Mouse (Mus musculus) liver, embryonic 15.5 days (tissue): ENCODE measurements around the gene Gm3233. TPM values are rescaled to one million over a fixed set of nuclear protein-coding genes. Genes with fewer than 3 reads are reported as not detected.
"Not testable (repeated sequence)": the region's sequence is repeated elsewhere in the genome, so short reads cannot be mapped to it uniquely, and the experiment has no call there.

Experiments
- ATAC-seq: fragments of 200-750 bp; cut with Nextera tagmentation; 2 replicates; pipeline ENCODE4 v1.8.0; 2017; ENCODE audit warnings: moderate number of reproducible peaks, mild to moderate bottlenecking, moderate library complexity; ENCODE audit not compliant: insufficient read depth
- H3K27ac ChIP-seq: fragments of 300-500 bp; sonication (generic); replicated peaks from 2 replicates; pipeline ENCODE4 v1.5.1; 2015; ENCODE audit warnings: mild to moderate bottlenecking, inconsistent platforms
- H3K27me3 ChIP-seq: fragments of 300-500 bp; sonication (generic); 2 replicates; pipeline ENCODE4 v1.6.1; 2015; ENCODE audit warnings: mild to moderate bottlenecking, inconsistent platforms
- H3K36me3 ChIP-seq: fragments of 300-500 bp; sonication (generic); replicated peaks from 2 replicates; pipeline ENCODE4 v1.6.1; 2015; ENCODE audit warnings: moderate library complexity, mild to moderate bottlenecking, inconsistent platforms
- H3K4me1 ChIP-seq: fragments of 300-500 bp; sonication (generic); replicated peaks from 2 replicates; pipeline ENCODE4 v1.6.1; 2015; ENCODE audit warnings: inconsistent platforms
- H3K4me2 ChIP-seq: fragments of 300-500 bp; sonication (generic); 2 replicates; pipeline ENCODE4 v1.6.1; 2015; ENCODE audit warnings: moderate library complexity, mild to moderate bottlenecking, inconsistent platforms
- H3K4me3 ChIP-seq: fragments of 300-500 bp; sonication (generic); replicated peaks from 2 replicates; pipeline ENCODE4 v1.5.1; 2015; ENCODE audit warnings: mild to moderate bottlenecking, inconsistent platforms
- H3K9ac ChIP-seq: fragments of 300-500 bp; sonication (generic); 2 replicates; pipeline ENCODE4 v1.6.1; 2015; ENCODE audit warnings: moderate library complexity, mild to moderate bottlenecking, inconsistent platforms
- H3K9me3 ChIP-seq: fragments of 300-500 bp; sonication (generic); replicated peaks from 2 replicates; pipeline ENCODE4 v1.6.1; 2016; ENCODE audit warnings: inconsistent platforms
- WGBS: fragments of 180-500 bp; shearing (Covaris S2); methylation state at CpG from one replicate; pipeline ENCODE4 v1.1.7; 2015; ENCODE audit warnings: mixed read lengths; ENCODE audit not compliant: insufficient replicate concordance; 5-methylcytosine and 5-hydroxymethylcytosine counted together
- polyA plus RNA-seq: library from polyadenylated mRNA; unstranded; fragments of >200 nt; fragmentation: Nextera tagmentation; extraction: Ambion mirVana; gene quantifications from 2 replicates; pipeline ENCODE4 v1.2.1, GENCODE M21; 2015

Gene Gm3233
- polyA plus RNA-seq, 1 experiment from 2014 or later = not detected

DNA sequence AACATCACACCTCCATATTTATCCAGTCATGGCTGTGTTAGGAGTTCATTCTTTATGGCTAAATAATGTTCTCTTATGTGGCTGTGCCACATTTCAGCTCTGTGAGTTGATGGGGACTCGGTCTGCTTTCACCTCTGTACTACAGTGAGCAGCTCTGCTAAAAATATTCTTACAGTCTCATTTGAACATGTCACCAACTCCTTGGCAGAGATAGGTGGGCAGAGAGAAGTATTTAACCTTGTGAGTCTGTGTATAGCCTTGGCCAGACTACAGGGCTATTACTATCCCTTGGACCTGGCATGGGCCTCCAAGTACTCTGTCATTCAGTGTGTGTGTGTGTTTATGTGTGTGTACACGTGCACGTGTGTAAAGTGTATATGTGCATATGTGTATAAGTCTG, 12.7 kb upstream of the Gm3233 start:
- not testable (repeated sequence) for H3K4me3 ChIP-seq, H3K27ac ChIP-seq, H3K9ac ChIP-seq, H3K27me3 ChIP-seq, H3K36me3 ChIP-seq, ATAC-seq, H3K4me2 ChIP-seq, H3K4me1 ChIP-seq, H3K9me3 ChIP-seq
- WGBS = 65% methylated on average over 2 of the region's 3 CpGs

DNA sequence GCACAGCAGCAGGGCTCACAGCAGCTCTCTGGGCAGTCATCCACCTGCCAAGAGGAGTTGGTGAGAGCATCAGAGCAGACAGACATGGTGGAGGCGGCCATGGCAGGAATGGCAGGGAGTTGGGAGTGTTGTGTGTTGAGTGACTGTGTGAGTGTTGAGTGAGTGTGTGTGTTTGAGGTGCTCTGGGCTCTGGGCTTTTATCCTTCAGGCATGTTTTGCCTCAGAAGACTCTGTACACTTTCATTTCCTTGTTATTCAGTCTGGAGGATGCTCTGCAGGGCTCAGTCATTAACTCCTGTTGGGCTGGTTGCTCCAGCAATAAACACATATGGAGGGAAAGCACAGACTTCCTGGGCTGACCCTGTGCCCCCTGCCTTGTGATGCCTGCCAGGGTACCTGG, 11.7 kb upstream of the Gm3233 start, which contains the start of gene Gm3238:
TSS of gene Gm3238 (minus strand) at position 101 of the 400 bp plus-strand sequence.
- H3K4me1 ChIP-seq, H3K36me3 ChIP-seq, H3K9me3 ChIP-seq, H3K9ac ChIP-seq, H3K27ac ChIP-seq, H3K27me3 ChIP-seq, H3K4me2 ChIP-seq, H3K4me3 ChIP-seq, ATAC-seq: not testable (repeated sequence)
- no CpG with 5 or more reads among the region's 1 CpGs for WGBS

DNA sequence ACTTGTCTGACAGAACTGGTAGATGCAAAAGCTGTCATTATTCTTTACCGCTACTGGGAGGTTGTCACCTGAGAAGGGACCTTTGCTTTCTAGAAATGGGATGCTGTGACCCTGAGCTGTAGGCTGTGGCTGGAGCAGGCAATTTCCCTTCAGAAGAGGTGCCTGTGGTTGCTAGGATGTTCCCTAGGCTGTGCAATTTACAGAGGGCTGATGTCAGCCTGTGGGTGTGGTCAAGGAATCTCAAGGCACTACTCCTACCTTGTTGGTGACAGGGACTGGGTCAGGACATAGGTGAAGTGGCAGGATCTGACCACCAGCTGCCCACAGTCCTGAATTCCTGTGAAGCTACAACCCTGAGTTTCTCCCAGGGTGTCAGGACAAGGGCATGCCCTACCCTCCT, 10.2 kb upstream of the Gm3233 start:
- H3K36me3 ChIP-seq = no peaks in the 10 kb centered on the region
- ATAC-seq = no peak
- WGBS = 61% methylated on average over 1 of the region's 1 CpGs
- no peak overlapping the region for H3K4me2 ChIP-seq
- H3K27ac ChIP-seq = no peak overlapping the region
- H3K4me3 ChIP-seq = no peak overlapping the region
- H3K9ac ChIP-seq = no peak overlapping the region
- no peaks in the 10 kb centered on the region for H3K4me1 ChIP-seq
- no peaks in the 10 kb centered on the region for H3K9me3 ChIP-seq
- no peaks in the 10 kb centered on the region for H3K27me3 ChIP-seq

- ATAC-seq = no peak
- no peak overlapping the region for H3K9ac ChIP-seq
- H3K4me2 ChIP-seq = no peak overlapping the region
- H3K27ac ChIP-seq = no peak overlapping the region
- no peaks in the 10 kb centered on the region for H3K9me3 ChIP-seq
- no peaks in the 10 kb centered on the region for H3K27me3 ChIP-seq
- H3K4me3 ChIP-seq = no peak overlapping the region
- H3K36me3 ChIP-seq = no peaks in the 10 kb centered on the region
- H3K4me1 ChIP-seq = no peaks in the 10 kb centered on the region
Observed at GRCm38 (mm10) chr10:77753448-77753847, 6.0 kb downstream of the Gm3233 start.

GRCm38 (mm10) chr10:77752312-77752711, 7.2 kb downstream of the Gm3233 start:
- not testable (repeated sequence) for ATAC-seq
- 37% methylated on average over 3 of the region's 3 CpGs for WGBS

DNA sequence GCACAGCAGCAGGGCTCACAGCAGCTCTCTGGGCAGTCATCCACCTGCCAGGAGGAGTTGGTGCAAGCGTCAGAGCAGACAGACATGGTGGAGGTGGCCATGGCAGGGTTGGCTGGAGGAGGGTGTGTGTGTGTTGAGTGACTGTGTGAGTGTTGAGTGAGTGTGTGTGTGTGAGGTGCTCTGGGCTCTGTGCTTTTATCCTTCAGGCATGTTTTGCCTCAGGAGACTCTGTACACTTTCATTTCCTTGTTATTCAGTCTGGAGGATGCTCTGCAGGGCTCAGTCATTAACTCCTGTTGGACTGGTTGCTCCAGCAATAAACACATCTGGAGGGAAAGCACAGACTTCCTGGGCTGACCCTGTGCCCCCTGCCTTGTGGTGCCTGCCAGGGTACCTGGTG, 8.2 kb downstream of the Gm3233 start, which contains the start of gene Gm9736:
TSS of gene Gm9736 (minus strand) at position 101 of the 400 bp plus-strand sequence.
- 55% methylated on average over 1 of the region's 1 CpGs for WGBS
- not testable (repeated sequence) for H3K4me3 ChIP-seq, H3K27ac ChIP-seq, ATAC-seq, H3K36me3 ChIP-seq, H3K4me2 ChIP-seq, H3K9ac ChIP-seq, H3K27me3 ChIP-seq, H3K4me1 ChIP-seq, H3K9me3 ChIP-seq

More at GRCm38 (mm10) chr10:77752312-77752711, 7.2 kb downstream of the Gm3233 start:
- not testable (repeated sequence) for H3K9ac ChIP-seq, H3K27ac ChIP-seq, H3K27me3 ChIP-seq, H3K4me3 ChIP-seq, H3K4me2 ChIP-seq, H3K9me3 ChIP-seq, H3K36me3 ChIP-seq, H3K4me1 ChIP-seq

DNA sequence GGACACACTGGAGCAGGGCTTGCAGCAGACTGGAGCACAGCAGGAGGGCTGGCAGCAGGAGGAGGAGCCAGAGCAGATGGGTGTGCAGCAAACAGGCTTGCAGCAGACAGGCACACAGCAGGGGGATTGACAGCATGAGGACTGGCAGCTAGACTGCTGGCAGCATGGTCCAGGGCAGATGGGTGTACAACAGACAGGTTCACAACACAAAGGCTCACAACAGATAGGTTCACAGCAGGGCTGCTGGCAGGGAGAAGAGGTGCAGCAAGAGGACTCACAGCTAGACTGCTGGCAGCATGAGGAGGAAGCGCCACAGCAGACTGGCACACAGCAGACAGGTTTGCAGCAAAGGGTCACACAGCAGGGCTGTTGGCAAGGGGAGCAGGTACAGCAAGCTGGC, 8.8 kb downstream of the Gm3233 start:
- H3K9ac ChIP-seq, H3K36me3 ChIP-seq, H3K9me3 ChIP-seq, H3K27ac ChIP-seq, H3K4me2 ChIP-seq, H3K27me3 ChIP-seq, H3K4me1 ChIP-seq, H3K4me3 ChIP-seq, ATAC-seq: not testable (repeated sequence)
- WGBS = 67% methylated on average over 1 of the region's 1 CpGs

DNA sequence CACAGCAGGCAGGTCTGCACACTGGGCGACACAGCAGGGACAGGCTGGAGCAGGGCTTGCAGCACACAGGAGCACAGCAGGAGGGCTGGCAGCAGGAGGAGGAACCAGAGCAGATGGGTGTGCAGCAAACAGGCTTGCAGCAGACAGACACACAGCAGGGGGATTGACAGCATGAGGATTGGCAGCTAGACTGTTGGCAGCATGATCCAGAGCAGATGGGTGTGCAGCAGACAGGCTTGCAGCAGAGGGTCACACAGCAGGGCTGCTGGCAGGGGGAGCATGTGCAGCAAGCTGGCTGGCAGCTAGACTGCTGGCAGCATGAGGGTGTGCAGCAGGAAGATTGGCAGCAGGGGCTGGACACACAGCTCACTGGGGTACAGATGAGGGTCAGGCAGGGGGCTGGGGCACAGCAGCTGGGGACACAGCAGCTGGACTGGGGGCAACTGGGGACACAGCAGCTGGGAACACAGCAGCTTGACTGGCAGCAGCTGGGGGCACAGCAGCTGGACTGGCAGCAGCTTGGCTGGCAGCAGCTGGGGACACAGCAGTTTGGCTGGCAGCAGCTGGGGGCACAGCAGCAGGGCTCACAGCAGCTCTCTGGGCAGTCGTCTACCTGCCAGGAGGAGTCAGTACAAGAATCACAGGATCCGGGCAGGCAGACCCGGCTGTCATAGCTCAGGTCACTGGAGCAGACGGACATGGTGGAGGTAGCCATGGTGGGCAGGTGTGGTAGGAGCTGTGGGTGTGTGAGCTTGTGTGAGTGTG, 17.4 kb downstream of the Gm3233 start, which contains the start of gene Gm18596:
TSS of gene Gm18596 (minus strand) at position 715 of the 765 bp plus-strand sequence.
- not testable (repeated sequence) for H3K4me1 ChIP-seq, H3K4me3 ChIP-seq, ATAC-seq, H3K9ac ChIP-seq, H3K4me2 ChIP-seq, H3K27ac ChIP-seq, H3K27me3 ChIP-seq, H3K9me3 ChIP-seq, H3K36me3 ChIP-seq
- 48% methylated on average over 5 of the region's 5 CpGs for WGBS

GRCm38 (mm10) chr10:77738929-77739328, 20.6 kb downstream of the Gm3233 start:
- H3K4me3 ChIP-seq = no peak overlapping the region
- H3K9ac ChIP-seq = no peak overlapping the region
- no peaks in the 10 kb centered on the region for H3K4me1 ChIP-seq
- no peak for ATAC-seq
- no peaks in the 10 kb centered on the region for H3K27me3 ChIP-seq
- H3K9me3 ChIP-seq = no peaks in the 10 kb centered on the region
- WGBS = 53% methylated on average over 4 of the region's 4 CpGs
- no peak overlapping the region for H3K4me2 ChIP-seq
- H3K36me3 ChIP-seq = no peaks in the 10 kb centered on the region
- no peak overlapping the region for H3K27ac ChIP-seq

DNA sequence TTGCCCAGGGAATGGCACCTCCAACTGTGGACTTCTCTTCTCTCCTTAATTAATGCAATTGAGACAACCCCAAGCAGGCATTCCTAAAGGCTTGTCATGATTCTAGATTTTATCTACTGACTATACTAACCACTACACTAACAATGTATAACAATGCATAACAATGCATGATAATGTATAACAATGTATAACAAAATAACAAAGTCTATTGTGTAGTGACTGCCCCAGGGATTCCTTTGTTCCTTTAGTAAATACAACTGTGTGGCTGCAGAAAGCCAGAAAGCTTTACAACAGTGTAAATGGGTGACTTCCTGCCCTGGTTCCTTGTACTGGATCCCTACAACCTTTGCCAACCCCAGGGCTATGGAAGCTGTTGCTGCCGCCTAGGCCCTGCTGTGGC, 23.6 kb downstream of the Gm3233 start:
- Histone ChIP-seq H3K36me3 (no peaks in the 10 kb centered on the region), H3K4me3 (no peak overlapping the region), H3K9ac (no peak overlapping the region), H3K27ac (no peak overlapping the region), H3K4me2 (no peak overlapping the region), H3K4me1 (no peaks in the 10 kb centered on the region), H3K27me3 (no peaks in the 10 kb centered on the region), H3K9me3 (no peaks in the 10 kb centered on the region)
- ATAC-seq = no peak
- 60% methylated on average over 1 of the region's 1 CpGs for WGBS

DNA sequence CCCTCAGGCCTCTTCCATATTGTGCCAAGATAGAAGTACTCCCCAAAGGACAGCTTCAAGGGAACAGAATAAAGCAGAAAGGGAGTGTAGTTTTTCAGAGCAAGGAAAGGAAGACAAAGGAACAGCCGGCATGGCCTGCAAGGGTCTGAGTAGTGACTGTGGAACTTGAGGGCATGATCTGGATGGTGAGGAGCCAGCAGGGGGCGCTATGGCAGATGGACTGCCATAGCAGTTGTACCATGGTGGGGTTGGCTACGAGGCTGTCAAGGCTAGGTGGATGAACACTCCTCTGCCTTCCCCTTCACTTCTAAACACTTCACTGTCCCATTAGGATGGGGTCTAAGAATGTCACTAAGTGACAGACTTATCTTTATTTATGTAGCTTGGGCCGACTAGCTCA, 30.2 kb downstream of the Gm3233 start:
- ATAC-seq = no peak
- Histone ChIP-seq H3K27me3 (no peaks in the 10 kb centered on the region), H3K9ac (no peak overlapping the region), H3K9me3 (no peaks in the 10 kb centered on the region), H3K4me2 (no peak overlapping the region), H3K4me3 (no peak overlapping the region), H3K36me3 (no peaks in the 10 kb centered on the region), H3K27ac (no peak overlapping the region), H3K4me1 (no peaks in the 10 kb centered on the region)
- 40% methylated on average over 4 of the region's 4 CpGs for WGBS

DNA sequence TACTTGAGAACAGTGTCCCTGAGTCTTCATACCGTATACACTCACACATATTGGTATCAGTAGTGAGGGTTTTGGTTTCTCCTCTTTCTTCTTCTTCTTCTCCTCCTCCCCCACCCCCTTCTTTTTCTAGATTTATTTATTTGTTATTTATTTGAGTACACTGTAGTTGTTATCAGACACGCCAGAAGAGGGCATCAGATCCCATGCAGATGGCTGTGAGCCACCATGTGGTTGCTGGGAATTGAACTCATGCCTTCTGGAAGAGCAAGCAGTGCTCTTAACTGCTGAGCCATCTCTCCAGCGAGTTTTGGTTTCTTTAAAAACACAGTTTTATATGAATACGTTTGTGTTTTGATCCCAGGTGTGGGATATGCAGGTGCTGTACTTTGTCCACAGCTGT, 31.2 kb downstream of the Gm3233 start:
- no peaks in the 10 kb centered on the region for H3K4me1 ChIP-seq
- no peak overlapping the region for H3K27ac ChIP-seq
- H3K4me2 ChIP-seq = no peak overlapping the region
- H3K9ac ChIP-seq = no peak overlapping the region
- no peaks in the 10 kb centered on the region for H3K36me3 ChIP-seq
- no peak overlapping the region for H3K4me3 ChIP-seq
- H3K9me3 ChIP-seq = no peaks in the 10 kb centered on the region
- H3K27me3 ChIP-seq = no peaks in the 10 kb centered on the region
- 46% methylated on average over 4 of the region's 4 CpGs for WGBS
- no peak for ATAC-seq
